Mouse (Mus musculus) cerebellum, adult 8-10 months (tissue): ENCODE data around the gene Plxna2.

Source experiments
- DNase-seq: peaks from one replicate; pipeline ENCODE4 v3.0.0; 2022

Plxna2 gene

DNA sequence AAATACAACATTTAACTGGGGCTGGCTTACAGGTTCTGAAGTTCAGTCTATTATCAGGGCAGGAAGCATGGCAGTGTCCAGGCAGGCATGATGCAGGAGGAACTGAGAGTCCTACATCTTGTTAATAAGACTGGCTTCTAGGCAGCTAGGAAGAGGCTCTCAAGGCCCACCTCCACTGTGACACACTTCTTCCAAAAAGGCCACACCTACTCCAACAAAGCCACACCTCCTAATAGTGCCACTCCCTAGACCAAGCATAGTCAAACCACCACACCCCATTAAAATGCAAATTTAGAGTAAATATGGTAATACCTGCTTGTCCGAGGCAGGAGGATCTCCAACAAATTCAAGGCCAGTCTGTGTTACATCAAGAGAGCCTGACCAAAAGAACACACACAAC is 156.7 kb downstream of the Plxna2 start:
- no peak for DNase-seq

GRCm38 (mm10) chr1:194775656-194776374 is 157.8 kb downstream of the Plxna2 start:
- no peak for DNase-seq

DNA sequence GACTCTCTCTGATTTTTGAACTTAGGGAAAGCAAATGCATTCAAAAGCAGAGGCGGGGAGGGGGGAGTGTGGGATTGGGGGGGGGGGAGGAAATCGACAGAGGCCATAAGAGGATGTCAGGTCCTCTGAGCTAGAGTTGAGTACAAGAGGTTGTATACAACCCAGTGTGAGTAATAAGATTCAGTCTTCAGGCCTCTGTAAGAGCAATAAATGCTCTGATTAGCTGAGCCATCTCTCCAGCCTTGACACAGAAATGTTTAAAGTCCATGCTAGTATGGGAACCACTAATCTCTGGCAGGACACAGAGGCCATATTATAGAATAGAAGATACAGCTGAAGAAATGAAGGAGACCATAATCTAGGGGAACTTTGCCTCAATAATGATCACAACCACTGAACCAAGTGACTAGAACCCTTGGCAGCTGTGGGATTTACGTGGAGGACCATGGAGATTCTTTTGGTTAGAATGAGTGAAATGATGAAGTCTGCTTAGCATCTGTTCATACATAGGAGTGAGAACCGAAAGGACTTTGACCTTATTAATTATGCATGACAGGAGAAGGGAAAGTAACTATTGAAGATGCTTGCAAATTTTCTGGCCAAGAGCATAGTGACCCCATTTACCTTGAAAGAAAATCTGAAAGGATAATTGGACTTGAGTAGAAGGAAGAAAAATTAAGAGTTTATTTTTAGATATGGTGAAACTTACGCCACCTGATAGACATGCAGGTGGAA is 158.7 kb downstream of the Plxna2 start:
- no peak for DNase-seq

DNA sequence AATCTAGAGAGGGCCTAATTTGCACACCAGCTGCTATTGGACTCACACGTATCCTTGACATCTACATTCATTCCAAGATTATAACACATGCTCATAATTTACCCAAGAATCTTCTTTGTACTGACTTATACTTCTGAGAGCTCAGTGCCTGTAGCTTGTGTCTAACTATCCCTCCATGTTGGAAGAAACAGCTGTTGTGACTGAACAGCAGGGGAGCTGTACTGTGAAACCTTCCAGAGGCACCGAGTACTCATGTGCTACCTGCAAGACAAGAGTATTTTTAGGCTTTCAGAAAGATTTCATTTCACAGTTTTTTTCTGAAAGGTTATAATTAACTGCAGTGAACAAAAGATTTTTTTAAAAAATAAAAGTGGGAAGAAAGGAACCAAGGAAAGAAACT is 159.6 kb downstream of the Plxna2 start:
- DNase-seq, result no peak

- no peak for DNase-seq
Observed at GRCm38 (mm10) chr1:194780392-194780791, 162.4 kb downstream of the Plxna2 start.

GRCm38 (mm10) chr1:194780794-194781390 is 162.9 kb downstream of the Plxna2 start:
- DNase-seq, result no peak

GRCm38 (mm10) chr1:194781556-194781955 is 163.5 kb downstream of the Plxna2 start:
- no peak for DNase-seq

GRCm38 (mm10) chr1:194782325-194782724 is 164.3 kb downstream of the Plxna2 start:
- no peak for DNase-seq

DNA sequence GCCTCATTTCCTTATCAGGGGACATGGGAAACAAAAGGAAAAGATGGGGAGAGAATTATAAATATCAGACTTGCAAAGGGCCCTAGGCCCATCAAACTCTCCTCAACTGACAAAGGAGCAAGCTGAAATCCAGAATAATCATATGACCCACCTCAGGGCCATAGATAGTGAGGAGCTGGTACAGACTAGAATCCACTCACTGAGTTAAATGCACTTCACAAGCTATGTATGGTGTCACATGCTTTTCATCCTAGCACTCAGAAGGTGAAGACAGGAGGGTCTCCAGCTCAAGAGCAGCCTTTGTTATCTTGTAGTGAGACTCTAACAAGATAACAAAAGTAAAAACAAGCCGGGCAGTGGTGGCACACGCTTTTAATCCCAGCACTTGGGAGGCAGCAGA is 169.6 kb downstream of the Plxna2 start:
- DNase-seq, result no peak

- DNase-seq, result no peak
Observed at GRCm38 (mm10) chr1:194793226-194793924, 175.4 kb downstream of the Plxna2 start.

DNA sequence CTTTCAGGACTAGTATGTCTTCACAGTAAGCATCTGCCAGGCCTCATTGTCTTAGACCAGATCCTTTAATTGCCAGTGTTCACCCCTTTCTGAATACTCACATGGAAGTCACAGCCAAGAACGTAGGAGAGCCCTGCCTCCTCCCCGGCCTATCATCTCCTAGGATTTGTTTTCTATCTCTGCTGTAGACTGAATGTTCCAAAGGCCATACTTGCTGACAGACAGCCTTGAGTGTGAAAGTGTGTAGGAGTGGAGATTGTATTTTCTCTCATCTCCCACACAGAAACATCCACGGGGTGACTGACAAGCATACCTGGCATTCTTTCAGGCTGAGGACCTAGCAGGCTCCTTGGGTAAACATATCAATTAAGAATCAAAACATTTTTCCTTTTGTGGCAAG is 177.3 kb downstream of the Plxna2 start:
- no peak for DNase-seq

- no peak for DNase-seq
Observed at GRCm38 (mm10) chr1:194797843-194798242, 179.8 kb downstream of the Plxna2 start.

- DNase-seq, result no peak
Observed at GRCm38 (mm10) chr1:194798511-194798910, 180.5 kb downstream of the Plxna2 start.

DNA sequence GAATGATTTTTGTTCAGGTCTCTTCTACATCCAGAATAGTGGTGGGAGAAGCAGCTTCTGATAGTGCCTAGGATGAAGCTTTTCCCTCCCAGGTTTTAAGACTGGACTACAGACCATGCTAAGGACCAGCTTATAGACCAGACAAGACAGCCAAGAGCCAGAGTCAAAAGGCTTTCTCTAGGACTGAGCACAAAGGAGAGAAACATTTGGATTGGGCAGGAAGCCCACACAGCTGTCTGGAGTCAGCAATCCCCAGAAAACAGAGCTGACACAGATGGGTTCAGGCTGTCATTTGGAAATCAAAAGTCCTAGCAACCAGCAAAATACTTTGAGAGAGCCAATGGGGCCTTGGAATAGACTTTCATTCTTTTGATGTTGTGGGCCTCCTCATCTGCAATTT is 190.2 kb downstream of the Plxna2 start:
- DNase-seq, result no peak

- no peak for DNase-seq
Observed at GRCm38 (mm10) chr1:194808681-194809080, 190.7 kb downstream of the Plxna2 start.

- no peak for DNase-seq
Observed at GRCm38 (mm10) chr1:194809600-194809999, 191.6 kb downstream of the Plxna2 start.

DNA sequence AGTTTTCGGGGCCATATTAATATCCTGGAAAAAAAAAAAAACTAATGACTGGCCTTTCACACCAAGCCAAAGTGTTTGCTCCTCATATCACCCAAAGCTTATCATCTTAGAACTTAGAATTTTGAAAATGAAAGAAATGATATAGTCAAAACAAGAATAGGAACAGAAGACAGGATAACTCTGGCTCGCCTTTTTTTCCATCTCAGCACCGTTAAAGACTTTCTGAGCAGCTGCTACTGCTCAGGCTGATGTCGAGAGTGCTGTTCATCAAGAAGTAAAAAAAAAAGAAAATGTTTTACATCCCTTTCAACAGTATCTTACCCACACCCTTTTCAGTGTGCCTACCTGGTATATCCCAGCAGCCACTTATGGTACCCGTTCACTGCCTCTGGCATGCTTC is 196.2 kb downstream of the Plxna2 start:
- no peak for DNase-seq

DNA sequence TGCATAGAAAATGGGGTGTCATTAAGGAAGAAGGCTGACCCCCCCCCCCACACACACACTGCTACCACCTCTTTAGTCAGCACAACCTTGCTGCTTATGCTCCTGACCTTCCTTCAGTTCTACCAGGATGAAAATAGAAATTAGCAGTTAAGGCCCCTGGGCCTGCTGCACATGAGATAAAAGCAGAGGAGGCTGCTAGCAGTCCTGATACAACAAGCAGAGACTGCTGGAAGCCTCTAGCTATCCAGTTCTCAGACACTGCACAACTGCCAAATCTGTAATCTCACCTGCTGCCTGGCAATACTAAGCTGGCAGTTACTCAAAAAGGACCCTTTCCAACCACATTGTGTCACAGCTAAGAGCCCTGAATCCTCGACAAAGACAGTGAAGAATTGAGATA is 197.5 kb downstream of the Plxna2 start:
- DNase-seq, result no peak

DNA sequence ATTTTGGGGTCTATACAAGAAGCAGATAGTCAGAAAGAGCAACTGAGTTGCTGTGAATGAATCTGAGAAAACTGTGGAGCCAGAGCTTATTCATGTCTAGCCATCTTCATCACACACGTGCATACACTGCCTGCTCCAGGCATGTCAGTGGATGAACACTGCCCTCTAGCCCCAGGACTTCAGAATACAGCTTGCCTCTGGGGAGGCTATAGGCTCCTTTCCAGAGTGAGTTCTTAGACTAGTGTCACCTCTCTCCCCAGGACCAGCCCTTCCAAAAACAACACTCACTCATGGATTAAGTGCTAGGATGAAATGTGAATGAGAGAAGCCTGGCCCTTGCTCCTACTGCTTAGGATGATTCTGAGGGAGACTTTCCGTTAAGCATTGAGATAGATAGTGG is 198.9 kb downstream of the Plxna2 start:
- DNase-seq, result peak; percentile 62

DNA sequence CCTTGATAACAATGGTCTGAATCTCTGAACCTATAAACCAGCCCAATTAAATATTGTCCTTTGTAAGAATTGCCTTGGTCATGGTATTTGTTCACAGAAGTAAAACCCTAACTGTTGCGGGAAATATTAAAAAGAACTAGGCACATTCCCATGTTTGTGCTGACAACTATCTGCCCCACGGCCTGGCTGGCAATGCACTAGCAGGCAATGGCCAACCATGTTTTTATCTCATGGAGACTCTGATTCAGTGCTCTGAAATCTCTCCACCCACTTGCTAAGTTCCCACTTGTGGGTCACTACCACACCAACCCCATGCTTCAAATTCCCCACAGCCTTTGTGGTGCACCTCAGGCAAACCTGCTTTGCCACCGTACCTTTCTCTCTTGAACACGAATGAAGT is 202.9 kb downstream of the Plxna2 start:
- DNase-seq, result no peak

GRCm38 (mm10) chr1:194821721-194822120 is 203.7 kb downstream of the Plxna2 start:
- no peak for DNase-seq

DNA sequence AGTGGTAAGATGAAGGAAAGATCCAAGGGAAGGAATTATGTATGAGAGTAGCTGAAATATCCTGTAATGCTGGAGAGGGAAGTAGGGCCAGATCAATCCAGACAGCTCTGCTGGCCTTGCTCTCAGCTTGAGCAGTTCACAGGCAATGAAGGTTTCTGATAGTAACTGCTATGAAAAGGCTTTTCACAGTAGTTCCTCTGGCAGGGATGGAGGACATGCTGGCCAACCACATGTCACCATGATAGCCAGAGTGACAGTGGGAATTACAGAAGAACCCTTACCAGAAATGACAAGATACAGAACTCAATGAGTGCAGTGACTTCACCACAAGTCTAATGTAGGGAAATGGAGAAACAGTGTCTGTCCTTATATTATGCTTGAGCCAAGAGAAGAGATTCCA is 210.3 kb downstream of the Plxna2 start:
- DNase-seq, result no peak

DNA sequence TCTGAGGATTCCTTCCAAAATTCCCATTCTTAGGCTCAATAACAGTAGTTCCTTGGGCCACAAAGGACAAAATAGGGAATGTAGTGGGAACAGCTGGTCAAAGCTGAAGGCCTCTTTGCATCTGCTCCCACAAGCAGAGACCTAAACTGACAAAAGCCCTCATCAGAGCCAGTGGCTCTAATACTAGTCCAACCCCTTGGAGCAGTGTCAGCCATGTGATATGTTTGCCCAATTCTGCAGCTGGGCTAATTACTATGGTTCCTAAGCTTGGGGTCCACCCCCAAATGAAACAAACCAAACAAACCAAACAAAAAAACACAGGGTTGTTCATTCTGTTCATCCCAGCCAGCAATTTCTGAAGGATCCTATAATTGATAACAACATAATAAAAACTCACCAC is 217.2 kb downstream of the Plxna2 start:
- no peak for DNase-seq

GRCm38 (mm10) chr1:194836182-194836581 is 218.2 kb downstream of the Plxna2 start:
- DNase-seq, result no peak
